Mouse (Mus musculus): ENCODE data around the gene Gm21812.
"Not testable (repeated sequence)": the region's sequence is repeated elsewhere in the genome, so short reads cannot be mapped to it uniquely, and the experiment has no call there.

Gm21812 gene

DNA sequence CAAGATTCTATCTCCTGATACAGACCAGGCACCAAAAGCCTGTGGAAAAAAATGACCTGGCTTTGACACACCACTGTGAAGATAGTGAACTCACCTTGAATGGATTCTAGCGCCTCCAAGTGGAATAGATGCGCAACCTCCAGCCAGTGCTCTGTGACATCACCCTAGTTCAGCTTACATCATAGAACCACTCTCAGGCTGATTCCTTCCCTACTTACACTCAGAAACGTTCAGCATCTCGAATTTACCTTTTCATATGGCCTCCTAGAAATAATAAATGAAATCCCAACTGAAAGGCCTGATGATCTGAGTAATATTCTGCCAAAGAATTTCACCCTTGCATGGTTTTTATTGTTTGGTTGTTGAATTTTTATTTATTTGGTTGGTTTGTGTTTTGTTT lies at the start of gene Gm21812:
Gm21812 (minus strand) TSS at position 101 of the 400 bp plus-strand sequence.
- not testable (repeated sequence) for DNase-seq
